Mouse (Mus musculus) embryo, embryonic 11.5 days (tissue): ENCODE data around the gene Unc119.

Experiments used
- DNase-seq: peaks from one replicate; pipeline ENCODE4 v3.0.0-alpha.2; 2012; ENCODE audit warnings: low read depth, low spot score

Gene Unc119

DNA sequence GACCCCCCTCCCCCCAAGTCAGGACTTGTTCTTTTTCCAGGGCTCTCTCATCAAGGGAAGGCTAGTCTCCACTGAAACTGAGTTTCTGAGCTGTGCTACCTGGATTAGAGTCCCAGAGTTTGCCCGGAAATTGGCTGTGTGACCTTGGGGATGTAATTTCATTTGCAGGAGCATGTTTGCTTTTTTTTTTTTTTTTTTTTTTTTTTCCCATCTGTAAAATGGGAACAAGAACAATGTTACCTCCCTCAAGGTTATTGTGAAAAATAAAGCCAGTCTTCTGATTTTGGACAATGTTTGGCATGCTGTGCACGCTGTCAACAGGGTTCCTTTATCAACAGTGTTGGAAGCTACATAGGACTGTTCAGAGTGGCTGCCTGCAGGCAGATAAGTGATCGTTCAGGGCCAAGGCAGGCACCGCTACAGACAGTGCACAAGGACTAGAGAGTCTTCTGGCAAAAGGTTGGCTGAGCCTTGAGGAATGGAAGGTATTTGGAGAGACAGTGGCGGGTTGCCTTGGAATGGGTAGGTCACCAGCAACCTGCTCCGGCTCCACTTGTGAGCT, 1.1 kb downstream of the Unc119 start:
- DNase-seq, result no peak

DNA sequence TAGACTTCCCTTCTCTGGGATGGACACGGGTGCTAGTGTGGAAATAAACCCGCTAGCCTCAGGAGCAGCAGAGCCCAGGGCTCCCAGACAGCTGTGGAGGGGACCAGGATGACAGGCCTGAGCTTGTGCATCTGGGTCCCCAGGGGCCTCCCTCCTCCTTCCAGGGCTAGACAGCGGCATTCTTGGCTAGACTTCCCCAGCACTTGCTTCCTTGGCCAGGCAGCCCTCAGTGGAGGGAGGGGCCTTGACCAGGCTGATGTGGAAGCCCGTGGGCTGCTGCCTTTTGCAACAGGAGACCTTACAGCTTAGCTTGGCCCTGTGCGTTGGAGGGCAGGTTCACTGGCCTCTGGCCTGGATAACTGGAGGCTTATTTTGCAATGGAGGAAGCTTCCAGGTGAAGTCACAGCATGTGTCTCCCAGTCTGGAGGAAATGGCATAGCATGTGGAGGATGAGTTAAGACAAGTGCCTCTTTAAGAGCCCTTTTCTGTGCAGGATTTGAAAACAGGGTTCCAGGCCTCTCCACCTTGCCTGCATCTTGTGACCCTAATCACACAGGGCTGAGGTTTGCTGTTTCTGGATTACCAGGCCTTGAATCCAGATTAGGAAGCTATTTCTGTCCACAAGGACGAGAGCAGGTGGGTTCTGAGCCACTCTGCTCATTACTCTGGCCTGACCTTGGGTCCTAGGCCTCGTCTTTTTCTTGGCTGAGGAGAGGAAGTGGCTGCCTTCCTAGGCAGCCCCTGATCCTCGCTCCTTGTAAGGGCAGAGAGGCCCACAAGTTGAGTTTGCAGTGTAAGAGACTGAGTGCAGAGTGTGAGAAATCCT, 1.8 kb downstream of the Unc119 start:
- DNase-seq, result no peak

GRCm38 (mm10) chr11:78345801-78346200, 2.5 kb downstream of the Unc119 start:
- DNase-seq, result no peak

DNA sequence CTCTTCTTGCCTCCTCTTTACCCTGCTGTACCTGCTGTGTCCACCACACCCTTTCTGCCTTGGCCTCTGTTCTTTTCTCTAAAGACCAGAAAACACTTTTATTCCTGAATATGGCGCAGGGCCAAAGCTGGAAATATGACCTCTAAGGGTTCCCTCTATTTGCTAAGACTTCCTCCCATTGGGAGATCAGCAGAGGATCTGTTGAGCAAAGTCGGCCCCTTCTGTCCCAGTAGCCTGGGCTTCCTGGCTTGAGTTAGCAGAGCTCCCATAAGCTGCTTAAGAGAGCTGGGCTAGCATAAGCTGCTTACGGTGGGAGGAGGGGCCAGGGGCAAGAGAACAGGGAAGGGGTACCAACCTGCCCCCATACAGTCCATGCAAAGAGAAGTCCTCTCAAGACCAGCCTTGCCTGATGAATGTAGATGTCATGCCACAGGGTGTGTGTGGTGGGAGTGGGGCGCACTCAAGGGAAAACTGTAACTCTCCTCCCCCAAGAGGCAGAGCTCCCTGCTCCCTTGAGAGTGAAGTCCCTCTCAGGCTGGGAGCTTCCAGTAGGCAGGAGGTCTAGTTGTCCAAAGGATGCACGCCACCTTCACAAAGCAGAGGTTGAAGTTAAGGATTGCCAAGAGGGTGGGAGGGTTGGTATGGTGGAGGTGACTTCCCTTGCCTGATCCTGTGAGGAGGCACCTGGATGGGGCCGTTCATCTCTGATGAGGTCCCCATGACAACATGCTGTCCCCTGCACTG, 3.2 kb downstream of the Unc119 start:
- DNase-seq, result no peak

DNA sequence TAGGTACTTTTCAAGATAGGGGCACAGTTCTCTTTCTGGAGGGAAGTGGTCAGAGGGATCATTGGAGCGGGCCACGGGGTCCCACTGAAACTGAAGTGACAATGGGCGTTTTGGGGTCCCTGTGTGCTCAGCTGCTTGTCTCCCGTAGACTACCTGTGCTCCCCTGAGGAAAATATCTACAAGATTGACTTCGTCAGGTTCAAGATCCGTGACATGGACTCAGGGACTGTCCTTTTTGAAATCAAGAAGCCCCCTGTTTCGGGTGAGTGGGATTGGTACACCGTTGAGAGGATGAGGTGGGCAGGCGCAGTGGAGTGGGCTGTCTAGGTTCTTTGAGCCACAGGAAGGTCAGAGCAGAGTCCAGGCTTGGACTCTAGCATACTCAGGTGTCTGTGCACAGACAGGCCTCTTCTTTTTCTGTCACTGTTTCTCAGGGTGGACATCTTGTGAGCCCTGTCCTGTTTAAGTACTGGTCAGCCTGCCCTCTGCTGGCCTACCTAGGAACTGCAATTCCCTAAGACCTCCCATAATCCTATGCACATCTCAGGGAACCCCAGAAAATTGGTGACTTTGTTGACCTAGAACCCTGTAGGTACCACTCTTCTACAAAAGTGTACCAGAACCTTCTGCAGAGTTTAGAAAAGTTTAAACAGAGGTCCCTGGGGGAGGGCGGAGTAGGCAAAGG, 3.9 kb downstream of the Unc119 start:
- peak; percentile 66 for DNase-seq

DNA sequence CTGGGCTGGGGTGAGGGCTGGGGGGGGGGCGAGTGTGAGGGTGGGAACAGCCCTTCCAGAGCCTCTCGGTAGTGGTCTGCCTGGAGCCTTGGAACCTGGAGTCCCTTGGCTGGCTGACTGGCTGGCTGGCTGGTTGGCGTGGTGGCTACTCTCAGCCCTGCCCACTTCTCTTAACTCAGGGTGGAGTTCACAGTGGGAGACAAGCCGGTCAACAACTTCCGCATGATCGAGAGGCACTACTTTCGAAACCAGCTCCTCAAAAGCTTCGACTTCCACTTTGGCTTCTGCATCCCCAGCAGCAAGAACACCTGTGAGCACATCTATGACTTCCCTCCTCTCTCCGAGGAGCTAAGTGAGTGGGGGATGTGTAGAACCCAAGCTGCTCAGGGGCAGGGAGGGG, 4.6 kb downstream of the Unc119 start:
- no peak for DNase-seq

DNA sequence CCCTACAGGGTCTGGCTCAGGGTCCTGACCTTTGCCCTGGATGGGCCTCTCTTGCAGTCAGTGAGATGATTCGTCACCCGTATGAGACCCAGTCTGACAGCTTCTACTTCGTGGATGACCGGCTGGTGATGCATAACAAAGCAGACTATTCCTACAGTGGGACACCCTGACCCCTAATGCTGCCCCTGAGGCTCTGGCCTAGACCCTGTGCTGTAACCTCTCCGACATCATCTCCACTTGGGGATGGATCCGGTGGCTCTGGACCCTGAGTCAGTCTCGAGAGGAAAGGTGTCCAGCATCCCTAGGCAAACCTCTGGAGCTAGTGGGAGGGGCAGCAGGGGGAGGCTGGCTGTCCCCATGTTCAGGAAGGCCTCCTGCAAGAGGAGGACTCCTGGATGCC, 5.2 kb downstream of the Unc119 start:
- DNase-seq, result no peak

DNA sequence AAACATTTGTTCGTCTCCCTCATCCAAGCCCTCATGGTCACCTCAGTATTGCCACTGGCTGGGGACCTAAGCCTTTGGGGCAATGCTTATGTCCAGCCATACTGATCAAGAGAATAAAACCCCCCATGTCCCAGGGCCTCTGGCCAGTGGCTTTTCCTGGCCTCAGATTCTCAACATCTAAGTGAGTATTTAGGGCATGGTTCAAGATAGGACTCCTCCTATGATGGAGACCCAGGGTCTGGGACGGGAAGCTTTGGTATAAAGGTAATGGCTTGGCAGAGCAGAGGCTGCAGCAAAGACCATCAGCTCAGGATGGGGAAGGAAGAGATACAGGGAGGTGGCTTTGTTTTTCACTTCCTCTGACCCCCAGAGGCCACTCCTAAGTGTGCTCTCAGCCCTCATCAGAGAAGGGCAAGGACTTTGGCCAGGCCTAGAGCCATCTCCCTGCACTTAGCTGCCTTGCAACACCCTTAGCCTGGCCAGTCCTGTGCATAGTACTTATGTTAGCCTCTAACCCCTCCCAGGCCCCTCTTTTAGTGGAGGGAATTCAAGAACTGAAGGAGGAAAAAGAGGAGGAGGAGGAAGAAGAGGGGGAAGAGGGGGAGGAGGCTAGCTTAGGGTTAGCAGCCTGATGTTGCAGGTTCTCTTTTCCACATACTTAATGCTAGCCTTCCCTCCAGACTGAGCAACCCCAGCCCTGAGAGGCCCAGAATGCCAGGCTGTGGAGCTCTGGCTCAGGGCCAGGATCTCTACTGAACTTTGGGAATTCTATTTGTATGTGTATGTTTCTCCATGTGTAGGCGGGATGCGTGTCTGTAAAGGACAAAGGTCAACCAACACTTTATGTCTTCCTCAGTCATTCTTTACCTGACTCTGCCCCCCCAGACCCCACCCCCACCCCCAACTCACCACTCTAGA, 6.4 kb downstream of the Unc119 start:
- no peak for DNase-seq

GRCm38 (mm10) chr11:78353081-78353480, 9.8 kb downstream of the Unc119 start:
- no peak for DNase-seq

- no peak for DNase-seq
These were observed 11.6 kb downstream of the Unc119 start for GRCm38 (mm10) chr11:78354905-78355304.

GRCm38 (mm10) chr11:78355471-78356238, 12.4 kb downstream of the Unc119 start:
- peak; percentile 59 for DNase-seq

DNA sequence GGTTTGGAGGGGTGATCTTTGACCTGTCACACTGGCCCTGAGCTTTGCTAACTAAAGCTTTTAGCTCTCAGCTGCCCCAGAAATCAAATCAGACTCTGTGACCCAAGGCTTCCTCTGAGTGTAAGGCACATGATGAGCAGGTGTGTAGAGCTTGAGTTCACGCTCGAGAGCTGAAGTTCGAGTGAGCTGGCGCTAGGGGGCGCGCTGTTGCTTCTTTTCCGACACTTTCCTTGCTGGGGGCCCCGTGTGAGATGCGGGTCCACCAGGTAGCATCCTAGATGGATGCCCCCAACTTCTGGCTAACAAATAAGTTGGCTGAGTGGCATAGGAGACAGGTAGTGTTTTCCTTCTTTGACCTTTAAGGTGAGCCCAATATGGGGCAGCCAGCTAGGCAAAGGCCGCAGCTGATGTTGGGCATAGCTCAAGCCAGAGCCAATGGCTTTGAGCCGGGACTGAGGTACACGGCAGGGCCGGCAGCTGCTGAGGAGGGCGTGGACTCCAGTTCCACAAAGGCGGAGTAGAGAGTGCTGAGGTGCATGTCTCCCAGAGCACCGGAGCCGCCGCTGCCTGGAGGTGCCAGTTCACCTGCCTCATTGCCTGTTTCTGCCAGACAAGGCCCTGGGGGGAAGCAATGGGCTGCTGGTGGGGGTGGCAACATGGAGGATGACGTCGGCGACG, 15.2 kb downstream of the Unc119 start:
- no peak for DNase-seq

- DNase-seq, result peak; percentile 64
These were observed 17.0 kb downstream of the Unc119 start for GRCm38 (mm10) chr11:78360125-78360788.

GRCm38 (mm10) chr11:78360789-78361131, 17.5 kb downstream of the Unc119 start:
- DNase-seq, result no peak

GRCm38 (mm10) chr11:78363309-78364007, 20.2 kb downstream of the Unc119 start:
- no peak for DNase-seq

GRCm38 (mm10) chr11:78364103-78364502, 20.8 kb downstream of the Unc119 start:
- DNase-seq, result no peak

DNA sequence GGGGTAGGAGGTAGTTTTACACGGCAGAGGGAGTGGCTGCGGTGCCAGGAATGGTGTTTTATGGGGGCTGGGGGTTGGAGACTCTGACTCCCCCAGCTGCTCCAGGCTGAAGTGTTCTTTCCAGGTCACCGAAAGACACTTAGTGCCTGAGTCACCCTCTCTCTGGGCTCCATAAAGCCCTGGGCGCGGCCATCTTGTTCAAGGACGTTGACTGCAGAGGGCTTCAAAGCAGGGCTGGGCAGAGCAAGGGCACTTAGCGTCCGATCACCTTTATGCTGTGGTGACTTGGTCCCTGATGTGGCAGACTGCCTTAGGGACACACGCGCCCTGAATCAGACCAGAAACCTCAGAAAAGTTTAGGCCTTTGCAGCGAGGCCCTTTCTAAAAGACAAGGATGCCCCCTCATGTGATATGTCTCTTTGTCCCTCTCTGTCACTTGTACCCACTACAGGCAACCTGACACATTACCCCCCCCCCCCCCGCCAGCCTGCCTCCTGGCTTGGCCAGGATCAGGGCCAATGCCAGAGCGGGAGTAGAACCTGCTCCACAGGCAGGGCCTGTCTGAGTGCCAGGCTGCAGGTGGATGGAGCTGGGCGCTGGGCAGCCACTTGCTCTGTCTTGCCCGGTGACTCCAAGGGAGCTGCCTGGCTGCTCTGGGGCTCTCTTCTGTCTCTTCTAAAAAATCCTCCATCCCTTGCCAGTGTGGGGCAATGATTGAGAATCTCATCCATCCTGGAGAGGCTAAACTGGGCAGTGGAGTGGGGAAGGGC, 24.4 kb downstream of the Unc119 start:
- no peak for DNase-seq

DNA sequence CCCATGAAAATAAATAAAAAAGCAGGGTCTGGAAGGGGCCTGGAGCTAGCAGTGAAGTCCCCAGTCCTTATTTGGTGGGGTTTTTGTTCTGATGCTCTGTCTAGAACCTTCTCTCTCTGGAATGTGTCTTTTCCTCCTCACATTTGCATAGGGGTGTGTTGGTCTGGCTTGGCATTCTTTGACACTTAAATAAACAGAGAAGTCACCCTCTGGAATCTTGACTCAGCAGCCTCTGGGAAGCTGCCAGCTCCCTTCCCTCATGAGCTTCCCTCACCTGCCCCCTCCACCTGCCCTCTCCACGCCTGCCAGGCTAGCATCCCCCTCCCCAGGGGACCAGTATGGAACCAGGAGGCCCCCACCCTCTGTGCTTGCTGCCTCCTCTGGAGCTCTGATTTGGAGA, 27.1 kb downstream of the Unc119 start:
- no peak for DNase-seq
